Mouse (Mus musculus): ENCODE results near the gene Sh3bp1. TPM values are rescaled to one million over a fixed set of nuclear protein-coding genes. Genes with fewer than 3 reads are reported as not detected.
"Not testable (repeated sequence)": the region's sequence is repeated elsewhere in the genome, so short reads cannot be mapped to it uniquely, and the experiment has no call there.

The Sh3bp1 gene
- polyA plus RNA-seq, 1 experiment from 2014 or later = 23.3 TPM

DNA sequence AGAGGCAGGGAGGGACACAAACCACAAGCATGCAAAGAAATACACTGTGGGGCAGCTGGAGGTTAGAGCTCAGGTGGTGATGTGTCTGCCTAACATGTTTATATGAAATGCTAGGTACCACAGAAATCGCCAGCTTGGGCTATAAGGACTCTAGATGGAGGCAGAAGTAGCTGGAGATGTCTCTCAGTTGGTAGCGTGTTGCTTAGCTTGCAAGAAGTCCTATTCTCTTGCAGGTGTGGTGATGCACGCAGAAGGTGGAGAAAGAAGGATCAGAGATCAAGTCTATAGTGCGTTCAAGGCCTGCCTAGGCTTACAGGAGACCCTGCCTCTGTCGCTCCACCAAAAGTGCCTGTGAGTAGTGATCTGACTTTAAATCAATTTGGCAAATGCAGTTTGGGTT lies 24.0 kb upstream of the Sh3bp1 start:
- H3K4me1 ChIP-seq (ENCODE audit: control insufficient read depth, insufficient read depth, low read length) = peaks cover 34% of the 10 kb centered on the region
- H3K4me2 ChIP-seq (ENCODE audit: low read depth, low read length) = peak overlapping the region; percentile 60
- H3K27me3 ChIP-seq (replicated peaks; ENCODE audit: control insufficient read depth, insufficient read depth, low read length) = no peaks in the 10 kb centered on the region
- H3K36me3 ChIP-seq (ENCODE audit: control insufficient read depth, insufficient read depth, low read length) = no peaks in the 10 kb centered on the region
- 62% methylated on average over 5 of the region's 5 CpGs for WGBS
- H3K4me3 ChIP-seq (ENCODE audit: low read length) = peak overlapping the region; percentile 83; the same call in 1 of the 2 replicates
- peak overlapping the region; percentile 99 for H3K27ac ChIP-seq (ENCODE audit: low read length)
- no peak for ATAC-seq
- peak overlapping the region; percentile 90 for H3K9ac ChIP-seq (ENCODE audit: low read depth, low read length)
- no peaks in the 10 kb centered on the region for H3K9me3 ChIP-seq (ENCODE audit: control insufficient read depth, low read length)

GRCm38 (mm10) chr15:78876258-78876696 lies 23.3 kb upstream of the Sh3bp1 start:
- no peaks in the 10 kb centered on the region for H3K27me3 ChIP-seq (replicated peaks; ENCODE audit: control insufficient read depth, insufficient read depth, low read length)
- H3K4me2 ChIP-seq (ENCODE audit: low read depth, low read length) = peak overlapping the region; percentile 60
- H3K9me3 ChIP-seq (ENCODE audit: control insufficient read depth, low read length) = no peaks in the 10 kb centered on the region
- H3K9ac ChIP-seq (ENCODE audit: low read depth, low read length) = peak overlapping the region; percentile 90
- H3K36me3 ChIP-seq (ENCODE audit: control insufficient read depth, insufficient read depth, low read length) = no peaks in the 10 kb centered on the region
- H3K4me3 ChIP-seq (ENCODE audit: low read length) = peak overlapping the region; percentile 83
- 3% methylated on average over 17 of the region's 17 CpGs for WGBS
- H3K27ac ChIP-seq (ENCODE audit: low read length) = peak overlapping the region; percentile 99
- H3K4me1 ChIP-seq (ENCODE audit: control insufficient read depth, insufficient read depth, low read length) = peaks cover 34% of the 10 kb centered on the region
- peak; percentile 54 for ATAC-seq

GRCm38 (mm10) chr15:78876991-78877809 lies 22.4 kb upstream of the Sh3bp1 start, which contains the start of gene Gga1:
TSS of gene Gga1 (plus strand) at chr15:78877190.
- WGBS = under 1% methylated on average over 58 of the region's 95 CpGs
- peak; percentile 92 for ATAC-seq

DNA sequence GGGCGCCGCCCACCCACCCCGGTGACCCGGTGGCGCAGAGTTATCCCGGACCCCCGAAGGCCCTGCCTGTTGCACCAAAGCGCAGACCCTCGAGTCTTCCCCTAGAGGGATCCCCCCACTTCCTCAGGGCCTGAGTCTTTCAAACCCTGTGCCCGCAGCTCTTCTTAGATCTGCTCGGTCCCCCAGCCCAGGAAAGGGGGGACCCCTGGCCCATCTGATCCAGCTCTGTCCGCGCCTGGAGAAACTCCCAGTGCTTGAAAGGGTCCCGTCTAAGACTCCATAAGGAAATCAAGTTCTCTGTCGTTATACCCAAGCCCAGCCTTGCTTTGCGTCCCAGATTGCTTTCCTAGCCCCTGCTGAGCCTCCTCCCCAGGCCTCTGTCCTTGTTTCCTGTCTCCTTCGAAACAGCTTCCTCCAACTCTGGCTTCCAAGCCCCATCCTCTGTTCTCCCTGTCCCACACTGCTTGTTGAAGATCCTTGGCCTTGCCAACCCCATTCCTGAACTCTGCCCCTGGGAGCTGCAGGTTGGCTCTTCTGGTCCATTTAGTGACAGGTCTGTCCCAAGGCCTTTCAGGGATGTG lies 21.7 kb upstream of the Sh3bp1 start:
- peak overlapping the region; percentile 83 for H3K4me3 ChIP-seq (ENCODE audit: low read length)
- H3K27me3 ChIP-seq (replicated peaks; ENCODE audit: control insufficient read depth, insufficient read depth, low read length) = no peaks in the 10 kb centered on the region
- 0% methylated on average over 17 of the region's 17 CpGs for WGBS
- no peaks in the 10 kb centered on the region for H3K9me3 ChIP-seq (ENCODE audit: control insufficient read depth, low read length)
- H3K9ac ChIP-seq (ENCODE audit: low read depth, low read length) = peak overlapping the region; percentile 90
- peaks cover 29% of the 10 kb centered on the region for H3K4me1 ChIP-seq (ENCODE audit: control insufficient read depth, insufficient read depth, low read length)
- peaks cover 11% of the 10 kb centered on the region for H3K36me3 ChIP-seq (ENCODE audit: control insufficient read depth, insufficient read depth, low read length)
- peak overlapping the region; percentile 99 for H3K27ac ChIP-seq (ENCODE audit: low read length)
- ATAC-seq = no peak
- H3K4me2 ChIP-seq (ENCODE audit: low read depth, low read length) = peak overlapping the region; percentile 90

More at GRCm38 (mm10) chr15:78876991-78877809, 22.4 kb upstream of the Sh3bp1 start, which contains the start of gene Gga1:
- Histone ChIP-seq H3K4me3 (ENCODE audit: low read length) (peak within 1 kb of the TSS; percentile 83), H3K9me3 (ENCODE audit: control insufficient read depth, low read length) (no peaks in the 10 kb centered on the region), H3K4me1 (ENCODE audit: control insufficient read depth, insufficient read depth, low read length) (peaks cover 31% of the 10 kb centered on the region), H3K4me2 (ENCODE audit: low read depth, low read length) (peak within 1 kb of the TSS; percentile 90), H3K27me3 (replicated peaks; ENCODE audit: control insufficient read depth, insufficient read depth, low read length) (no peaks in the 10 kb centered on the region), H3K9ac (ENCODE audit: low read depth, low read length) (peak within 1 kb of the TSS; percentile 90), H3K36me3 (ENCODE audit: control insufficient read depth, insufficient read depth, low read length) (peaks cover 8% of the 10 kb centered on the region; the same call in 1 of the 2 replicates), H3K27ac (ENCODE audit: low read length) (peak within 1 kb of the TSS; percentile 99)

- WGBS = 37% methylated on average over 7 of the region's 7 CpGs
- H3K9me3 ChIP-seq (ENCODE audit: control insufficient read depth, low read length); ATAC-seq; H3K27me3 ChIP-seq (replicated peaks; ENCODE audit: control insufficient read depth, insufficient read depth, low read length): not testable (repeated sequence)
- Histone ChIP-seq H3K4me2 (ENCODE audit: low read depth, low read length) (peak overlapping the region; percentile 90), H3K27ac (ENCODE audit: low read length) (peak overlapping the region; percentile 48), H3K4me1 (ENCODE audit: control insufficient read depth, insufficient read depth, low read length) (peaks cover 29% of the 10 kb centered on the region), H3K9ac (ENCODE audit: low read depth, low read length) (peak overlapping the region; percentile 29; the same call in 1 of the 2 replicates), H3K36me3 (ENCODE audit: control insufficient read depth, insufficient read depth, low read length) (peaks cover 20% of the 10 kb centered on the region), H3K4me3 (ENCODE audit: low read length) (peak overlapping the region; percentile 2; the same call in 1 of the 2 replicates)
Observed at GRCm38 (mm10) chr15:78878792-78879516, 20.6 kb upstream of the Sh3bp1 start.

- no peaks in the 10 kb centered on the region for H3K9me3 ChIP-seq (ENCODE audit: control insufficient read depth, low read length)
- H3K27me3 ChIP-seq (replicated peaks; ENCODE audit: control insufficient read depth, insufficient read depth, low read length) = no peaks in the 10 kb centered on the region
- H3K4me2 ChIP-seq (ENCODE audit: low read depth, low read length) = no peak overlapping the region
- no peak overlapping the region for H3K27ac ChIP-seq (ENCODE audit: low read length)
- peaks cover 22% of the 10 kb centered on the region for H3K4me1 ChIP-seq (ENCODE audit: control insufficient read depth, insufficient read depth, low read length)
- H3K36me3 ChIP-seq (ENCODE audit: control insufficient read depth, insufficient read depth, low read length) = peaks cover 25% of the 10 kb centered on the region
- no peak overlapping the region for H3K9ac ChIP-seq (ENCODE audit: low read depth, low read length)
- WGBS = 90% methylated on average over 8 of the region's 8 CpGs
- H3K4me3 ChIP-seq (ENCODE audit: low read length) = no peak overlapping the region
- ATAC-seq = no peak
Observed at GRCm38 (mm10) chr15:78880432-78880831, 19.1 kb upstream of the Sh3bp1 start.

GRCm38 (mm10) chr15:78881828-78882227 lies 17.7 kb upstream of the Sh3bp1 start:
- no peak overlapping the region for H3K4me2 ChIP-seq (ENCODE audit: low read depth, low read length)
- no peak overlapping the region for H3K27ac ChIP-seq (ENCODE audit: low read length)
- ATAC-seq = no peak
- H3K9ac ChIP-seq (ENCODE audit: low read depth, low read length) = no peak overlapping the region
- peaks cover 34% of the 10 kb centered on the region for H3K36me3 ChIP-seq (ENCODE audit: control insufficient read depth, insufficient read depth, low read length)
- H3K9me3 ChIP-seq (ENCODE audit: control insufficient read depth, low read length) = no peaks in the 10 kb centered on the region
- H3K27me3 ChIP-seq (replicated peaks; ENCODE audit: control insufficient read depth, insufficient read depth, low read length) = no peaks in the 10 kb centered on the region
- 83% methylated on average over 3 of the region's 3 CpGs for WGBS
- peaks cover 17% of the 10 kb centered on the region for H3K4me1 ChIP-seq (ENCODE audit: control insufficient read depth, insufficient read depth, low read length)
- no peak overlapping the region for H3K4me3 ChIP-seq (ENCODE audit: low read length)

DNA sequence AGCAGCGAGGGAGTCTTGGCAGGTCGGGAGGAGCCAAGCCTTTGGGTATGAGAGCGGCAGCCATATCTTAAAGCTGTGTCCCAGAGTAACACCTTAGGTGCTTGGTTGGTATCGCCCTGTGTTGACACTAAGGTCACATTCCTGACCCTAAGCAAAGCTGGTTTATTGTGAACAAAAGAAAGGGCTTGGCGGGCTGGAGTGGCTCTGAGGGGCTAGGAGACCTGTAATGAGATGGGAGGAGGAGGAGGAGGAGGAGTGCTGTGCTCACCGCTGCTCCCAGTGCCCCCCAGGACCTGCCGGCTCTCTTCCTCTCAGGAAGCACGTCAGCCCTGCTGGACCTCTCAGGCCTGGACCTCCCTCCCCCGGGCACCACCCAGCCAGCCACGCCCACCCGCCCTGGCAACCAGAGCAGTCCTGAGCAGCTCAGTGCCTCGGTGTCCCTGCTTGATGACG lies 10.1 kb upstream of the Sh3bp1 start:
- H3K36me3 ChIP-seq (ENCODE audit: control insufficient read depth, insufficient read depth, low read length) = peaks cover 34% of the 10 kb centered on the region
- 26% methylated on average over 13 of the region's 13 CpGs for WGBS
- ATAC-seq = peak; percentile 45; the same call in 1 of the 2 replicates
- H3K9me3 ChIP-seq (ENCODE audit: control insufficient read depth, low read length) = no peaks in the 10 kb centered on the region
- H3K4me3 ChIP-seq (ENCODE audit: low read length) = no peak overlapping the region
- 0 out of 2 replicates have a peak overlapping the region, but pooled peaks have one; percentile 32 for H3K9ac ChIP-seq (ENCODE audit: low read depth, low read length)
- H3K27me3 ChIP-seq (replicated peaks; ENCODE audit: control insufficient read depth, insufficient read depth, low read length) = no peaks in the 10 kb centered on the region
- no peak overlapping the region for H3K4me2 ChIP-seq (ENCODE audit: low read depth, low read length)
- no peak overlapping the region for H3K27ac ChIP-seq (ENCODE audit: low read length)
- H3K4me1 ChIP-seq (ENCODE audit: control insufficient read depth, insufficient read depth, low read length) = peaks cover 34% of the 10 kb centered on the region

GRCm38 (mm10) chr15:78892440-78892839 lies 7.1 kb upstream of the Sh3bp1 start:
- H3K4me3 ChIP-seq (ENCODE audit: low read length) = no peak overlapping the region
- peaks cover 55% of the 10 kb centered on the region for H3K4me1 ChIP-seq (ENCODE audit: control insufficient read depth, insufficient read depth, low read length)
- no peaks in the 10 kb centered on the region for H3K9me3 ChIP-seq (ENCODE audit: control insufficient read depth, low read length)
- H3K27me3 ChIP-seq (replicated peaks; ENCODE audit: control insufficient read depth, insufficient read depth, low read length) = no peaks in the 10 kb centered on the region
- no peak overlapping the region for H3K27ac ChIP-seq (ENCODE audit: low read length)
- 30% methylated on average over 7 of the region's 7 CpGs for WGBS
- ATAC-seq = no peak
- H3K9ac ChIP-seq (ENCODE audit: low read depth, low read length) = 0 out of 2 replicates have a peak overlapping the region, but pooled peaks have one; percentile 6
- H3K4me2 ChIP-seq (ENCODE audit: low read depth, low read length) = no peak overlapping the region
- H3K36me3 ChIP-seq (ENCODE audit: control insufficient read depth, insufficient read depth, low read length) = peaks cover 19% of the 10 kb centered on the region; the same call in 1 of the 2 replicates

Data from intestine, embryonic 16.5 days (tissue).